Mouse (Mus musculus): ENCODE results near the gene Neurog1. TPM values are rescaled to one million over a fixed set of nuclear protein-coding genes. Genes with fewer than 3 reads are reported as not detected.

The Neurog1 gene
- polyA plus RNA-seq, 1 experiment from 2014 or later: 39.9 TPM

- WGBS: 5% methylated on average over 7 of the region's 7 CpGs
- Histone ChIP-seq H3K4me3 (no peak overlapping the region), H3K4me1 (peaks cover 15% of the 10 kb centered on the region), H3K27ac (no peak overlapping the region), H3K9me3 (no peaks in the 10 kb centered on the region), H3K9ac (no peak overlapping the region), H3K36me3 (no peaks in the 10 kb centered on the region), H3K27me3 (replicated peaks) (peaks cover 59% of the 10 kb centered on the region), H3K4me2 (replicated peaks) (no peak overlapping the region)
- ATAC-seq (ENCODE audit: low FRiP score, low read depth): no peak
These were observed 23.2 kb downstream of the Neurog1 start for GRCm38 (mm10) chr13:56228790-56229189.

GRCm38 (mm10) chr13:56226175-56226954 is 25.6 kb downstream of the Neurog1 start:
- ATAC-seq (ENCODE audit: low FRiP score, low read depth): no peak
- no peak overlapping the region for H3K4me3 ChIP-seq
- 18% methylated on average over 10 of the region's 10 CpGs for WGBS

GRCm38 (mm10) chr13:56223625-56224024 is 28.3 kb downstream of the Neurog1 start:
- WGBS: 5% methylated on average over 21 of the region's 21 CpGs
- Histone ChIP-seq H3K4me1 (peaks cover 35% of the 10 kb centered on the region), H3K4me2 (replicated peaks) (0 out of 2 replicates have a peak overlapping the region, but pooled peaks have one; percentile 1), H3K4me3 (no peak overlapping the region), H3K9ac (no peak overlapping the region), H3K36me3 (no peaks in the 10 kb centered on the region), H3K27me3 (replicated peaks) (peaks cover 82% of the 10 kb centered on the region), H3K9me3 (no peaks in the 10 kb centered on the region), H3K27ac (no peak overlapping the region)
- ATAC-seq (ENCODE audit: low FRiP score, low read depth): no peak

More at GRCm38 (mm10) chr13:56226175-56226954, 25.6 kb downstream of the Neurog1 start:
- H3K36me3 ChIP-seq: no peaks in the 10 kb centered on the region
- no peaks in the 10 kb centered on the region for H3K9me3 ChIP-seq
- H3K4me1 ChIP-seq: peaks cover 37% of the 10 kb centered on the region
- H3K27ac ChIP-seq: no peak overlapping the region
- H3K27me3 ChIP-seq (replicated peaks): peaks cover 78% of the 10 kb centered on the region
- H3K4me2 ChIP-seq (replicated peaks): no peak overlapping the region
- no peak overlapping the region for H3K9ac ChIP-seq

- Histone ChIP-seq H3K27me3 (replicated peaks) (peaks cover 89% of the 10 kb centered on the region), H3K4me3 (no peak overlapping the region), H3K9ac (no peak overlapping the region), H3K27ac (no peak overlapping the region), H3K9me3 (no peaks in the 10 kb centered on the region), H3K4me2 (replicated peaks) (peak overlapping the region; percentile 83; the same call in 1 of the 2 replicates), H3K4me1 (peaks cover 35% of the 10 kb centered on the region), H3K36me3 (no peaks in the 10 kb centered on the region)
- no peak for ATAC-seq (ENCODE audit: low FRiP score, low read depth)
- WGBS: 2% methylated on average over 4 of the region's 4 CpGs
These were observed 29.1 kb downstream of the Neurog1 start for GRCm38 (mm10) chr13:56222849-56223246.

- Histone ChIP-seq H3K4me1 (peaks cover 35% of the 10 kb centered on the region), H3K9me3 (no peaks in the 10 kb centered on the region), H3K4me3 (peak overlapping the region; percentile 25), H3K9ac (peak overlapping the region; percentile 44; the same call in 1 of the 2 replicates), H3K27ac (peak overlapping the region; percentile 39), H3K4me2 (replicated peaks) (peak overlapping the region; percentile 83), H3K27me3 (replicated peaks) (peaks cover 85% of the 10 kb centered on the region), H3K36me3 (no peaks in the 10 kb centered on the region)
- ATAC-seq (ENCODE audit: low FRiP score, low read depth): peak; percentile 51; the same call in 1 of the 2 replicates
- 2% methylated on average over 50 of the region's 50 CpGs for WGBS
These were observed 29.7 kb downstream of the Neurog1 start for GRCm38 (mm10) chr13:56221995-56222848.

- peak overlapping the region; percentile 64; the same call in 1 of the 2 replicates for H3K9ac ChIP-seq
- H3K4me2 ChIP-seq (replicated peaks): peak overlapping the region; percentile 83
- ATAC-seq (ENCODE audit: low FRiP score, low read depth): peak; percentile 71
- peak overlapping the region; percentile 34 for H3K4me3 ChIP-seq
- no peaks in the 10 kb centered on the region for H3K36me3 ChIP-seq
- peaks cover 82% of the 10 kb centered on the region for H3K27me3 ChIP-seq (replicated peaks)
- H3K9me3 ChIP-seq: no peaks in the 10 kb centered on the region
- peaks cover 38% of the 10 kb centered on the region for H3K4me1 ChIP-seq
- no peak overlapping the region; the same call in 1 of the 2 replicates for H3K27ac ChIP-seq
- under 1% methylated on average over 46 of the region's 46 CpGs for WGBS
These were observed 30.6 kb downstream of the Neurog1 start for GRCm38 (mm10) chr13:56221129-56221910.

- H3K36me3 ChIP-seq: no peaks in the 10 kb centered on the region
- no peak overlapping the region for H3K27ac ChIP-seq
- H3K9me3 ChIP-seq: no peaks in the 10 kb centered on the region
- ATAC-seq (ENCODE audit: low FRiP score, low read depth): no peak
- H3K4me2 ChIP-seq (replicated peaks): no peak overlapping the region
- 64% methylated on average over 9 of the region's 9 CpGs for WGBS
- no peak overlapping the region for H3K9ac ChIP-seq
- no peak overlapping the region for H3K4me3 ChIP-seq
- H3K4me1 ChIP-seq: peaks cover 40% of the 10 kb centered on the region
- H3K27me3 ChIP-seq (replicated peaks): peaks cover 80% of the 10 kb centered on the region
These were observed 32.7 kb downstream of the Neurog1 start for GRCm38 (mm10) chr13:56219254-56219653.

GRCm38 (mm10) chr13:56216090-56216489 is 35.9 kb downstream of the Neurog1 start:
- H3K36me3 ChIP-seq: no peaks in the 10 kb centered on the region
- H3K27me3 ChIP-seq (replicated peaks): peaks cover 65% of the 10 kb centered on the region
- H3K4me3 ChIP-seq: no peak overlapping the region
- 7% methylated on average over 4 of the region's 4 CpGs for WGBS
- no peak overlapping the region for H3K9ac ChIP-seq
- H3K4me1 ChIP-seq: peaks cover 14% of the 10 kb centered on the region
- peaks cover 2% of the 10 kb centered on the region; the same call in 1 of the 2 replicates for H3K9me3 ChIP-seq
- H3K4me2 ChIP-seq (replicated peaks): no peak overlapping the region
- no peak for ATAC-seq (ENCODE audit: low FRiP score, low read depth)
- no peak overlapping the region for H3K27ac ChIP-seq

- H3K4me1 ChIP-seq: peaks cover 12% of the 10 kb centered on the region
- no peak overlapping the region for H3K9ac ChIP-seq
- H3K4me2 ChIP-seq (replicated peaks): no peak overlapping the region
- H3K27me3 ChIP-seq (replicated peaks): peaks cover 70% of the 10 kb centered on the region
- peaks cover 10% of the 10 kb centered on the region; the same call in 1 of the 2 replicates for H3K9me3 ChIP-seq
- H3K36me3 ChIP-seq: no peaks in the 10 kb centered on the region
- WGBS: 51% methylated on average over 5 of the region's 5 CpGs
- no peak overlapping the region for H3K27ac ChIP-seq
- no peak overlapping the region for H3K4me3 ChIP-seq
- ATAC-seq (ENCODE audit: low FRiP score, low read depth): no peak
These were observed 37.3 kb downstream of the Neurog1 start for GRCm38 (mm10) chr13:56214633-56215032.

GRCm38 (mm10) chr13:56209067-56209411 is 42.9 kb downstream of the Neurog1 start:
- H3K4me1 ChIP-seq: peaks cover 18% of the 10 kb centered on the region
- 5% methylated on average over 8 of the region's 8 CpGs for WGBS
- H3K4me2 ChIP-seq (replicated peaks): peak overlapping the region; percentile 52
- no peak overlapping the region for H3K27ac ChIP-seq
- H3K9me3 ChIP-seq: peaks cover 10% of the 10 kb centered on the region; the same call in 1 of the 2 replicates
- peaks cover 60% of the 10 kb centered on the region for H3K27me3 ChIP-seq (replicated peaks)
- peak; percentile 33; the same call in 1 of the 2 replicates for ATAC-seq (ENCODE audit: low FRiP score, low read depth)
- H3K9ac ChIP-seq: no peak overlapping the region
- no peaks in the 10 kb centered on the region for H3K36me3 ChIP-seq
- peak overlapping the region; percentile 16; the same call in 1 of the 2 replicates for H3K4me3 ChIP-seq

GRCm38 (mm10) chr13:56208225-56209066 is 43.5 kb downstream of the Neurog1 start:
- H3K4me2 ChIP-seq (replicated peaks): peak overlapping the region; percentile 52
- peaks cover 58% of the 10 kb centered on the region for H3K27me3 ChIP-seq (replicated peaks)
- H3K27ac ChIP-seq: no peak overlapping the region
- peaks cover 10% of the 10 kb centered on the region; the same call in 1 of the 2 replicates for H3K9me3 ChIP-seq
- peak; percentile 78 for ATAC-seq (ENCODE audit: low FRiP score, low read depth)
- WGBS: 1% methylated on average over 35 of the region's 35 CpGs
- no peaks in the 10 kb centered on the region for H3K36me3 ChIP-seq
- H3K4me3 ChIP-seq: peak overlapping the region; percentile 16; the same call in 1 of the 2 replicates
- H3K9ac ChIP-seq: no peak overlapping the region
- H3K4me1 ChIP-seq: peaks cover 18% of the 10 kb centered on the region
